In genomic region chr16:10465011-10465681, GRCm38 (mm10) we compare ENCODE assay signal across 16 mouse cellular contexts. TPM values are rescaled to one million over a fixed set of nuclear protein-coding genes. Genes with fewer than 3 reads are reported as not detected.
DNase-seq lines count a peak whose midpoint lies in the region; ATAC-seq and TF ChIP-seq lines count a peak whose summit lies in the region.
"Had no signal": no experiment of that assay in that cellular context is flagged by ENCODE, and none has a peak within 500 bp of the region (broad histone marks: within the 10 kb centered on the region; RNA-seq: fewer than 3 reads in every experiment).

No protein-coding gene starts in this region.

- no peak for TF ChIP-seq POLR2A in liver, adult 2 months (IDR thresholded peaks at IDR 0.05; ENCODE audit: extremely low read depth, insufficient read depth, low read length)
- no peak for TF ChIP-seq POLR2A in small intestine, adult 2 months (IDR thresholded peaks at IDR 0.05; ENCODE audit: low read depth, low read length)

- H3K4me1 ChIP-seq in liver, adult 2 months (ENCODE audit: control insufficient read depth, insufficient read depth, low read length): peaks cover 8% of the 10 kb centered on the region; the same call in 1 of the 2 replicates
- no peaks in the 10 kb centered on the region for H3K4me1 ChIP-seq in liver, embryonic 11.5 days (replicated peaks; ENCODE audit: control insufficient read depth, insufficient read depth, low read length)
- H3K4me1 ChIP-seq in embryonic facial prominence, embryonic 13.5 days: no peaks in the 10 kb centered on the region
- H3K4me1 ChIP-seq in kidney, embryonic 15.5 days: no peaks in the 10 kb centered on the region
- peaks cover 25% of the 10 kb centered on the region; the same call in 1 of the 2 replicates for H3K4me1 ChIP-seq in small intestine, adult 2 months (ENCODE audit: control insufficient read depth, insufficient read depth, insufficient read length, low read length)
- H3K4me1 ChIP-seq: forebrain, embryonic 12.5 days; lung, embryonic 15.5 days had no signal

- WGBS in liver, adult 2 months: 11% methylated on average over 4 of the region's 4 CpGs
- 23% methylated on average over 4 of the region's 4 CpGs for WGBS in liver, embryonic 11.5 days
- WGBS in embryonic facial prominence, embryonic 13.5 days: 25% methylated on average over 4 of the region's 4 CpGs
- 17% methylated on average over 4 of the region's 4 CpGs for WGBS in kidney, embryonic 15.5 days
- WGBS in small intestine, adult 2 months: 19% methylated on average over 4 of the region's 4 CpGs

- H3K9me3 ChIP-seq in liver, embryonic 11.5 days (ENCODE audit: control insufficient read depth, low read length): no peaks in the 10 kb centered on the region
- H3K9me3 ChIP-seq in embryonic facial prominence, embryonic 13.5 days: no peaks in the 10 kb centered on the region
- H3K9me3 ChIP-seq in kidney, embryonic 15.5 days (replicated peaks): no peaks in the 10 kb centered on the region
- H3K9me3 ChIP-seq: forebrain, embryonic 12.5 days; lung, embryonic 15.5 days had no signal

- no peaks in the 10 kb centered on the region for H3K27me3 ChIP-seq in liver, adult 2 months (ENCODE audit: control insufficient read depth, insufficient read depth, low read length)
- no peaks in the 10 kb centered on the region for H3K27me3 ChIP-seq in liver, embryonic 11.5 days (replicated peaks; ENCODE audit: control insufficient read depth, insufficient read depth, low read length)
- no peaks in the 10 kb centered on the region for H3K27me3 ChIP-seq in embryonic facial prominence, embryonic 13.5 days
- H3K27me3 ChIP-seq in kidney, embryonic 15.5 days: no peaks in the 10 kb centered on the region
- H3K27me3 ChIP-seq in small intestine, adult 2 months (ENCODE audit: control insufficient read depth, insufficient read depth, low read length): no peaks in the 10 kb centered on the region
- H3K27me3 ChIP-seq: forebrain, embryonic 12.5 days; lung, embryonic 15.5 days had no signal

- H3K4me2 ChIP-seq in liver, embryonic 11.5 days: no peak overlapping the region
- H3K4me2 ChIP-seq in embryonic facial prominence, embryonic 13.5 days: no peak overlapping the region
- no peak overlapping the region for H3K4me2 ChIP-seq in kidney, embryonic 15.5 days
- H3K4me2 ChIP-seq: forebrain, embryonic 12.5 days; lung, embryonic 15.5 days had no signal

- H3K4me3 ChIP-seq in liver, adult 2 months (ENCODE audit: insufficient read depth, low read depth, low read length): no peak overlapping the region
- H3K4me3 ChIP-seq in liver, embryonic 11.5 days (ENCODE audit: low read depth, low read length): no peak overlapping the region
- H3K4me3 ChIP-seq in embryonic facial prominence, embryonic 13.5 days: no peak overlapping the region
- H3K4me3 ChIP-seq in kidney, embryonic 15.5 days (replicated peaks): no peak overlapping the region
- H3K4me3 ChIP-seq in small intestine, adult 2 months (ENCODE audit: low read depth, low read length): peak overlapping the region; percentile 44
- H3K4me3 ChIP-seq: forebrain, embryonic 12.5 days; lung, embryonic 15.5 days had no signal

- DNase-seq in liver, adult 2 months (ENCODE audit: extremely low read depth, low read depth, low spot score): peak; percentile 83
- no peak for DNase-seq in liver, embryonic 11.5 days (ENCODE audit: low spot score)
- DNase-seq in left cerebral cortex, adult 11 months (ENCODE audit: low spot score): no peak
- no peak for DNase-seq in left cerebral cortex, postnatal 4 days
- DNase-seq: adrenal gland, postnatal 14 days; heart, postnatal 14 days; thymus, adult 2 months had no signal

- peak overlapping the region; percentile 58 for H3K27ac ChIP-seq in liver, adult 2 months (replicated peaks; ENCODE audit: insufficient read depth, low read depth, low read length)
- no peak overlapping the region for H3K27ac ChIP-seq in liver, embryonic 11.5 days (ENCODE audit: low read depth, low read length)
- no peak overlapping the region for H3K27ac ChIP-seq in embryonic facial prominence, embryonic 13.5 days
- H3K27ac ChIP-seq in kidney, embryonic 15.5 days: no peak overlapping the region
- peak overlapping the region; percentile 96 for H3K27ac ChIP-seq in small intestine, adult 2 months (ENCODE audit: insufficient read depth, low read depth, low read length)
- H3K27ac ChIP-seq: forebrain, embryonic 12.5 days; lung, embryonic 15.5 days had no signal

- no peak overlapping the region for H3K9ac ChIP-seq in liver, adult 2 months (ENCODE audit: low read depth, low read length)
- no peak overlapping the region for H3K9ac ChIP-seq in liver, embryonic 11.5 days (ENCODE audit: low read depth, low read length)
- H3K9ac ChIP-seq in embryonic facial prominence, embryonic 13.5 days: no peak overlapping the region
- H3K9ac ChIP-seq in kidney, embryonic 15.5 days: no peak overlapping the region
- H3K9ac ChIP-seq: forebrain, embryonic 12.5 days; lung, embryonic 15.5 days had no signal

- H3K36me3 ChIP-seq in liver, adult 2 months (ENCODE audit: control insufficient read depth, insufficient read depth, low read length): no peaks in the 10 kb centered on the region
- no peaks in the 10 kb centered on the region for H3K36me3 ChIP-seq in liver, embryonic 11.5 days (ENCODE audit: control insufficient read depth, insufficient read depth, low read length)
- no peaks in the 10 kb centered on the region for H3K36me3 ChIP-seq in embryonic facial prominence, embryonic 13.5 days
- no peaks in the 10 kb centered on the region for H3K36me3 ChIP-seq in kidney, embryonic 15.5 days
- no peaks in the 10 kb centered on the region for H3K36me3 ChIP-seq in small intestine, adult 2 months (ENCODE audit: control insufficient read depth, insufficient read depth, low read length)
- H3K36me3 ChIP-seq: forebrain, embryonic 12.5 days; lung, embryonic 15.5 days had no signal

- ATAC-seq in liver, embryonic 11.5 days (replicated peaks; ENCODE audit: low FRiP score): no peak
- ATAC-seq in embryonic facial prominence, embryonic 13.5 days (ENCODE audit: insufficient number of reproducible peaks, insufficient read depth, low FRiP score, low TSS enrichment, low read depth): 0 out of 2 replicates have a peak, but pooled peaks have one; percentile 43
- ATAC-seq in kidney, embryonic 15.5 days (replicated peaks; ENCODE audit: low FRiP score): 0 out of 2 replicates have a peak, but pooled peaks have one; percentile 46
- ATAC-seq in granulocyte monocyte progenitor cell, adult 5-6 weeks (replicated peaks; ENCODE audit: poor library complexity, severe bottlenecking): no peak
- ATAC-seq: inflammation-experienced regulatory T-cells, adult 6 months; midbrain, embryonic 16.5 days had no signal

- TF ChIP-seq CTCF in liver, adult 2 months (IDR thresholded peaks at IDR 0.05; ENCODE audit: low read depth, low read length): no peak
- TF ChIP-seq CTCF in small intestine, adult 2 months (IDR thresholded peaks at IDR 0.05; ENCODE audit: extremely low read depth, insufficient read length, insufficient replicate concordance, low read depth, low read length): no peak

- intact Hi-C loops in left cerebral cortex, postnatal 4 days (cut with DNase I): no loop called here

- H3K79me2 ChIP-seq in liver, adult 2 months (ENCODE audit: control insufficient read depth, insufficient read depth, low read length): no peaks in the 10 kb centered on the region

RNA-seq across cellular contexts. Expression of gene Ciita, which starts 14.7 kb away (rescaled TPM):
- 1.0 and 2.2 TPM in 2 replicates for total RNA-seq in liver, adult 2 months (2014; rRNA removed)
- 0.51 and 1.1 TPM in 2 replicates for polyA plus RNA-seq in liver, adult 2 months (2012; rRNA removed)
- 0.05 and 0.14 TPM in 2 replicates for polyA plus RNA-seq in liver, embryonic 11.5 days (2014; fragmentation: Nextera tagmentation; extraction: Ambion mirVana)
- 0.30 TPM in 2 replicates for polyA plus RNA-seq in embryonic facial prominence, embryonic 13.5 days (2015; fragmentation: Nextera tagmentation; extraction: Ambion mirVana)
- polyA plus RNA-seq in kidney, embryonic 15.5 days (2015; fragmentation: Nextera tagmentation; extraction: Ambion mirVana): 0.49 and 1.0 TPM in 2 replicates
- 5.9 and 17.0 TPM in 2 replicates for polyA plus RNA-seq in small intestine, adult 2 months (2012; rRNA removed)
- total RNA-seq in left cerebral cortex, postnatal 4 days (2021): under 1 TPM in 1 of 2 experiments, not detected in 1; 0.10 TPM
- total RNA-seq in granulocyte monocyte progenitor cell, adult 5-6 weeks (2014; fragmentation: Nextera tagmentation): 2.3 TPM in 1 of 2 replicates, not detected in the other
- 0.09 and 0.52 TPM in 2 replicates for total RNA-seq in granulocyte monocyte progenitor cell, adult 5-6 weeks (2017)
- total RNA-seq: left cerebral cortex, postnatal 10 days had no signal

RNA-seq across cellular contexts. Expression of gene Tvp23a, which starts 18.0 kb away (rescaled TPM):
- 0.37 and 0.40 TPM in 2 replicates for total RNA-seq in liver, adult 2 months (2014; rRNA removed)
- 0.05 and 0.24 TPM in 2 replicates for polyA plus RNA-seq in liver, adult 2 months (2012; rRNA removed)
- 4.6 and 4.9 TPM in 2 replicates for polyA plus RNA-seq in liver, embryonic 11.5 days (2014; fragmentation: Nextera tagmentation; extraction: Ambion mirVana)
- polyA plus RNA-seq in embryonic facial prominence, embryonic 13.5 days (2015; fragmentation: Nextera tagmentation; extraction: Ambion mirVana): 22.9 and 24.4 TPM in 2 replicates
- polyA plus RNA-seq in kidney, embryonic 15.5 days (2015; fragmentation: Nextera tagmentation; extraction: Ambion mirVana): 12.7 and 15.8 TPM in 2 replicates
- 0.88 and 1.4 TPM in 2 replicates for polyA plus RNA-seq in small intestine, adult 2 months (2012; rRNA removed)
- 10 to 100 TPM; 54.3 to 55.2 TPM for total RNA-seq in left cerebral cortex, postnatal 4 days (2021)
- total RNA-seq in granulocyte monocyte progenitor cell, adult 5-6 weeks (2014; fragmentation: Nextera tagmentation): not detected in 2 replicates
- not detected in 2 replicates for total RNA-seq in granulocyte monocyte progenitor cell, adult 5-6 weeks (2017)

RNA-seq across cellular contexts. Expression of gene Nubp1, which starts 53.4 kb away (rescaled TPM):
- total RNA-seq in liver, adult 2 months (2014; rRNA removed): 16.4 and 19.4 TPM in 2 replicates
- 20.0 and 24.5 TPM in 2 replicates for polyA plus RNA-seq in liver, adult 2 months (2012; rRNA removed)
- 69.9 and 78.0 TPM in 2 replicates for polyA plus RNA-seq in liver, embryonic 11.5 days (2014; fragmentation: Nextera tagmentation; extraction: Ambion mirVana)
- polyA plus RNA-seq in embryonic facial prominence, embryonic 13.5 days (2015; fragmentation: Nextera tagmentation; extraction: Ambion mirVana): 63.6 and 66.4 TPM in 2 replicates
- polyA plus RNA-seq in kidney, embryonic 15.5 days (2015; fragmentation: Nextera tagmentation; extraction: Ambion mirVana): 68.3 and 70.7 TPM in 2 replicates
- 11.1 and 20.3 TPM in 2 replicates for polyA plus RNA-seq in small intestine, adult 2 months (2012; rRNA removed)
- total RNA-seq in left cerebral cortex, postnatal 4 days (2021): 10 to 100 TPM; 21.3 to 22.3 TPM
- total RNA-seq in granulocyte monocyte progenitor cell, adult 5-6 weeks (2014; fragmentation: Nextera tagmentation): 45.9 and 48.0 TPM in 2 replicates
- total RNA-seq in granulocyte monocyte progenitor cell, adult 5-6 weeks (2017): 41.9 and 58.3 TPM in 2 replicates

Comparison
In these comparisons a context has a peak if more than half of its experiments do, and no peak if none do; other contexts are left out.
1. H3K27ac ChIP-seq: peak in liver, adult 2 months (single experiment) and small intestine, adult 2 months (single experiment); none in liver, embryonic 11.5 days (single experiment), embryonic facial prominence, embryonic 13.5 days (single experiment) and kidney, embryonic 15.5 days (single experiment).
2. ATAC-seq: peak in embryonic facial prominence, embryonic 13.5 days (single experiment) and kidney, embryonic 15.5 days (single experiment); none in liver, embryonic 11.5 days (single experiment) and granulocyte monocyte progenitor cell, adult 5-6 weeks (single experiment).